Mouse (Mus musculus) kidney, adult 2 months (tissue): ENCODE data around the gene Cpm.

ENCODE experiments used
- CTCF ChIP-seq: fragments of 200-500 bp; conservative IDR thresholded peaks from 2 replicates; pipeline ENCODE4 v1.5.1; 2011; ENCODE audit warnings: low read depth, mild to moderate bottlenecking, control low read depth, low read length, moderate library complexity, mixed read lengths; ENCODE audit not compliant: insufficient read depth, insufficient read length
- POLR2A ChIP-seq: fragments of 200-500 bp; IDR thresholded peaks from one replicate; pipeline ENCODE4 v1.6.1; 2011; ENCODE audit warnings: low read depth, low read length, control low read depth

DNA sequence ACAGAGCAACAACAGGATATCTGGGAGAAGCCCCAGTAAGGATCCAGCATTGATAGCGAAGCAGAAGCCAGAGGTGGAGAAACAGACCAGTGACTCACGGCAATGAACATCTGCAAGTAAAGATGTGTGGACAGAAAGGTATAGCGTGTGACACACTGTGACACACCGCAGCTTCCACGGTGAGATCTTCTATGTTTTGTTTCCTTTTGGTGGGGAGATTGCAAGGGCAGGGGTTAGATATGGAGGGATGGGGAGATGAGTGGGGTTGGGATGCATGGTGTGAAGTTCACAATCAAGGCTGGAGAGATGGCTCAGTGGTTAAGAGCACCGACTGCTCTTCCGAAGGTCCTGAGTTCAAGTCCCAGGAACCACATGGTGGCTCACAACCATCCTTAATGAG lies 100.8 kb downstream of the Cpm start:
- TF ChIP-seq POLR2A = no peak
- TF ChIP-seq CTCF = no peak
